Mouse (Mus musculus) frontal cortex, postnatal 14 days (tissue): ENCODE measurements around the gene Arhgef3.

Experiments
- DNase-seq, 2 experiments: peaks; one replicate each; pipeline ENCODE4 v3.0.0; 2022; ENCODE audit warnings: low spot score in 2 of 2

Arhgef3 gene

GRCm38 (mm10) chr14:27376115-27376648, 261.5 kb downstream of the Arhgef3 start:
- no peak for DNase-seq

GRCm38 (mm10) chr14:27378669-27379068, 264.0 kb downstream of the Arhgef3 start:
- no peak for DNase-seq

- no peak for DNase-seq
Measured at GRCm38 (mm10) chr14:27379404-27379803, 264.7 kb downstream of the Arhgef3 start.

GRCm38 (mm10) chr14:27381459-27381858, 266.8 kb downstream of the Arhgef3 start:
- no peak for DNase-seq

- no peak for DNase-seq
Measured at GRCm38 (mm10) chr14:27383321-27383830, 268.7 kb downstream of the Arhgef3 start.

GRCm38 (mm10) chr14:27384143-27384542, 269.4 kb downstream of the Arhgef3 start:
- no peak for DNase-seq

- no peak for DNase-seq
Measured at GRCm38 (mm10) chr14:27388616-27389015, 273.9 kb downstream of the Arhgef3 start.

- no peak for DNase-seq
Measured at GRCm38 (mm10) chr14:27389722-27390121, 275.0 kb downstream of the Arhgef3 start.

GRCm38 (mm10) chr14:27390663-27391062, 276.0 kb downstream of the Arhgef3 start:
- no peak for DNase-seq

GRCm38 (mm10) chr14:27391776-27392308, 277.1 kb downstream of the Arhgef3 start:
- DNase-seq, result no peak

GRCm38 (mm10) chr14:27392660-27393059, 278.0 kb downstream of the Arhgef3 start:
- DNase-seq, result no peak

GRCm38 (mm10) chr14:27393806-27394205, 279.1 kb downstream of the Arhgef3 start:
- no peak for DNase-seq

- no peak for DNase-seq
Measured at GRCm38 (mm10) chr14:27396424-27396823, 281.7 kb downstream of the Arhgef3 start.

GRCm38 (mm10) chr14:27397526-27397925, 282.8 kb downstream of the Arhgef3 start:
- no peak for DNase-seq

GRCm38 (mm10) chr14:27400495-27400894, 285.8 kb downstream of the Arhgef3 start:
- DNase-seq, result no peak

GRCm38 (mm10) chr14:27401717-27402278, 287.1 kb downstream of the Arhgef3 start:
- DNase-seq, result no peak

- no peak for DNase-seq
Measured at GRCm38 (mm10) chr14:27402332-27403250, 287.9 kb downstream of the Arhgef3 start.

- no peak for DNase-seq
Measured at GRCm38 (mm10) chr14:27405452-27405851, 290.8 kb downstream of the Arhgef3 start.

- DNase-seq, result no peak
Measured at GRCm38 (mm10) chr14:27405947-27406346, 291.2 kb downstream of the Arhgef3 start.

GRCm38 (mm10) chr14:27408240-27408639, 293.5 kb downstream of the Arhgef3 start:
- DNase-seq, result no peak

GRCm38 (mm10) chr14:27409662-27410061, 295.0 kb downstream of the Arhgef3 start:
- DNase-seq, result no peak

GRCm38 (mm10) chr14:27411492-27411891, 296.8 kb downstream of the Arhgef3 start:
- no peak for DNase-seq
